Comparison of ENCODE assay signal across 14 mouse cellular contexts in the genomic region with DNA sequence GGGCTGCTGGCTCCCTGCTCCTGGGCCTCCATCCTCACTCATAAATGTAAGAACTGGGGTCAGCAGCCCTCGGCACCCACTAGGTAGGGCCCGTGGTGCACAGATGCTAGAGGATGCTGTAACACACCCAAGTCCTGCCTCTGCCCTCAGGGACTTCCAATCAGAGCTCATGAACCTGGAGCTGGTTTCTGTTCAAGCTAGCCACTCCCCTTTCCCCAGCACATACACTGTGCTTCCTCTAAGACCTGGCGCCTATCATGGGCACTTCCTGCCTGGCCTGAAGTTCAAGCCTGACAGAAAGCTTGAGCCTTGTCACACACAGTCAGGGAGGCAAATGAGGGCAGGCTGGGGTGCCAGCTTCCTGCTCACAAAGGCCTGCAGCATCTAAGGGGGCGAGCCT. TPM values are rescaled to one million over a fixed set of nuclear protein-coding genes. Genes with fewer than 3 reads are reported as not detected.
"Had no signal": no experiment of that assay in that cellular context is flagged by ENCODE, and none has a peak within 500 bp of the region (broad histone marks: within the 10 kb centered on the region; RNA-seq: fewer than 3 reads in every experiment).

No protein-coding gene starts in this region.

- H3K27me3 ChIP-seq: kidney, embryonic 15.5 days; limb, embryonic 12.5 days; midbrain, embryonic 13.5 days had no signal

- H3K4me2 ChIP-seq: kidney, embryonic 15.5 days; limb, embryonic 12.5 days; midbrain, embryonic 13.5 days had no signal

- ATAC-seq: midbrain, embryonic 13.5 days had no signal

- H3K9me3 ChIP-seq: kidney, embryonic 15.5 days; limb, embryonic 12.5 days; midbrain, embryonic 13.5 days had no signal

- H3K4me1 ChIP-seq: kidney, embryonic 15.5 days; limb, embryonic 12.5 days had no signal

- DNase-seq: kidney, adult 18-20 months; kidney, postnatal 14 days; layer of hippocampus, adult 9-11 months; layer of hippocampus, postnatal 36 days; liver; lung, adult 2 months; lung, postnatal 10 days; right cerebral cortex, postnatal 25 days; thymus, postnatal 4 days had no signal

- H3K27ac ChIP-seq: kidney, embryonic 15.5 days; limb, embryonic 12.5 days; liver, embryonic 14.5 days; macrophage; midbrain, embryonic 13.5 days had no signal

- H3K4me3 ChIP-seq: kidney, embryonic 15.5 days; limb, embryonic 12.5 days; midbrain, embryonic 13.5 days had no signal

- H3K9ac ChIP-seq: kidney, embryonic 15.5 days; limb, embryonic 12.5 days; liver, embryonic 14.5 days; midbrain, embryonic 13.5 days had no signal

RNA-seq across cellular contexts. Expression of gene Styxl1, which starts 45.1 kb away (rescaled TPM):
- polyA plus RNA-seq: limb, embryonic 12.5 days; macrophage had no signal
